Mouse (Mus musculus): ENCODE data around the gene Myo18a. TPM values are rescaled to one million over a fixed set of nuclear protein-coding genes. Genes with fewer than 3 reads are reported as not detected.

Myo18a gene
- polyA plus RNA-seq, 1 experiment from 2014 or later: 44.1 TPM

DNA sequence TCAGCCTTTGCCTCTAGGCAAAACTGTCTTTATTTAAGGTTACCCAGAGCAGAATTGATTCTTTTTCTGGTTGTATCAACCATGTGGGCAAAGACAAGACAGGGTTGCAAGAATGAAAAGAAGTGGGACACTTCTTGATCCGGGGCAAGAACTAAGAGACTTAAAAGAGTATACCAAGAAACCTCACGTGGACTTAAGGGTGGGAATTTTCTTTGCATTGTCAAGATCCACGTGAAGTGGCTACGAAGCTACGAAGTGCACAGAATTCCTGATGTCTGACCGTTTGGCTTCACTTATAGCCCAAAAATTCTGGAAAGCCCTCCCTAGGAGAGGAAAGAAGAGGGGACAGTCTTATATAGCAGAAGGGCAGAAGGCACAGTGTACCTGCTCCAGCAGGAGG, 130.2 kb downstream of the Myo18a start:
- ATAC-seq (ENCODE audit: low read depth): no peak
- peaks cover 36% of the 10 kb centered on the region for H3K27me3 ChIP-seq (replicated peaks; ENCODE audit: control insufficient read depth, insufficient read depth, low read length)
- no peak overlapping the region for H3K4me3 ChIP-seq (ENCODE audit: low read depth, low read length)
- H3K9me3 ChIP-seq (ENCODE audit: control insufficient read depth, low read length): no peaks in the 10 kb centered on the region
- no peaks in the 10 kb centered on the region for H3K36me3 ChIP-seq (ENCODE audit: control insufficient read depth, insufficient read depth, low read length)
- peak overlapping the region; percentile 49; the same call in 1 of the 2 replicates for H3K27ac ChIP-seq (replicated peaks; ENCODE audit: low read depth, low read length)
- no peak overlapping the region for H3K9ac ChIP-seq (ENCODE audit: low read depth, low read length)
- H3K4me1 ChIP-seq (ENCODE audit: control insufficient read depth, insufficient read depth, low read length): peaks cover 36% of the 10 kb centered on the region
- H3K4me2 ChIP-seq (ENCODE audit: low read depth, low read length): no peak overlapping the region
- 32% methylated on average over 6 of the region's 6 CpGs for WGBS
- no peak for DNase-seq (ENCODE audit: low spot score)

DNA sequence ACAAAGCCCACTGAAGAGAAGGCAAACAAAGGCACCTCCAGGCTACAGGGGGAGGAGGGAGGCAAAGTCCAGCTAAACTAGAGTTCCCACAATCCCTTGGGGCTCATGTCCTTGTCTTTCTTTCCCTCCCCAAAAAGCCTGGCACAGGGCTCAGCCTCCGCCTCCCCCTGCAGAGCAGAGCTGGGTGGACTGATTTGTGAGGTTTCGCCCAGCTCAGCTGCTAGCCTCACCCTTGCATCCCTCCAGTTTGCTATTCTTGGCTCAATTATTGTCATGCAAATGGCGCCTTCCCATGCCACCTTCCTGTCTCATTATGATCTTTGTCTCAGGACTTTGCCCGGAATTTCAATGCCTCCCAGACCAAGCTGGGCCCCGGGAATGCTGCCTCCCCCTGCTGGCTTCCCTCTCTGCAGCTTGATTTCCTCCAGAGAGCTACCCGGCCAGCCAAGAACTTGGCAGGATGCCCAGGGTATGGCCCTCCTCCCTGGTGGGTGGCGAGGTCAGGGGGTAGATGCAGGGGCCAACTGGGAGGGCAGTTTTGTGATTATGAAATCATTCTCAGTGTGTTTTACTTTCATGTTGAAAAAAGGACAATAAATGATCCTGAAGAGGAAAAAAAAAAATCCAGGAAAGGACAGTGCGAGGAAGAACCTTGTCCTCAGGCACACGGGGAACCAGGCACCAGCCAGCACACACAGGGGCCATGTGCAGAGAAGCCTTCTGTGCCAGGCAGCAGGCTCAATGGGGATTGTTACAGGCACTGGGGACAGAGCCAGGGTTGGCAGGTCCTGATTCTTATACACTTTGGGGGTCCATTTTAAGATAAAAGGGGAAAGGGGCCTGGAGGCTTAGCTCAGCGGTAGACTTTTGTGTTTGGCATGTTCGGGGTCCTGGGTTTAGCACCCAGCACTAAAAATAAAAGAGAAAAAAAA, 131.0 kb downstream of the Myo18a start, which contains the start of gene Pipox:
Gene Pipox (minus strand): TSS at position 310 of the 932 bp plus-strand sequence.
- no peak within 1 kb of the TSS for H3K4me3 ChIP-seq (ENCODE audit: low read depth, low read length)
- peaks cover 39% of the 10 kb centered on the region for H3K27me3 ChIP-seq (replicated peaks; ENCODE audit: control insufficient read depth, insufficient read depth, low read length)
- no peaks in the 10 kb centered on the region for H3K36me3 ChIP-seq (ENCODE audit: control insufficient read depth, insufficient read depth, low read length)
- ATAC-seq (ENCODE audit: low read depth) (peak; percentile 89), DNase-seq (ENCODE audit: low spot score) (peak; percentile 83)
- WGBS: 17% methylated on average over 11 of the region's 11 CpGs
- H3K9me3 ChIP-seq (ENCODE audit: control insufficient read depth, low read length): no peaks in the 10 kb centered on the region
- peak within 1 kb of the TSS; percentile 49; the same call in 1 of the 2 replicates for H3K27ac ChIP-seq (replicated peaks; ENCODE audit: low read depth, low read length)
- H3K9ac ChIP-seq (ENCODE audit: low read depth, low read length): no peak within 1 kb of the TSS
- H3K4me2 ChIP-seq (ENCODE audit: low read depth, low read length): peak within 1 kb of the TSS; percentile 10; the same call in 1 of the 2 replicates
- peaks cover 36% of the 10 kb centered on the region for H3K4me1 ChIP-seq (ENCODE audit: control insufficient read depth, insufficient read depth, low read length)

DNA sequence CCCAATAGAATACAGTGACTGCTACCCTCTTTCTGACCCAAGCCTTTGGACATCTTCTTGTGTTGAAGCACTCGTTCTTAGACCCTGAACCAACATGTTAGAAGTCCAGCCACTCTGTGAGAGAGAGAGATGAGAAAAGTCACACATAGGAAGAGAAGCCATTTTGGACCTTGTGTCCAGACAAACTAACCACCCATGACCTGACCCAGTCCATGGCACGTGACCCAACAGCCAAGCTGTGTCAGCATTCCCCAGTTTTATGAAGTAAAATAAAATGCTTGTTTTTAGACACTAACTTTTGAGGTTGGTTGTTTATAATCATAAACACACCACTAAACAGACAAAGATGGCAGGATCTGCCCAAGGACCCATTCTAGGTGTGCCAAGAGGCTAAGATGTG, 131.9 kb downstream of the Myo18a start:
- H3K27me3 ChIP-seq (replicated peaks; ENCODE audit: control insufficient read depth, insufficient read depth, low read length): peaks cover 39% of the 10 kb centered on the region
- DNase-seq (ENCODE audit: low spot score) (no peak), ATAC-seq (ENCODE audit: low read depth) (no peak)
- H3K4me3 ChIP-seq (ENCODE audit: low read depth, low read length): no peak overlapping the region
- H3K9ac ChIP-seq (ENCODE audit: low read depth, low read length): no peak overlapping the region
- peaks cover 36% of the 10 kb centered on the region for H3K4me1 ChIP-seq (ENCODE audit: control insufficient read depth, insufficient read depth, low read length)
- 78% methylated on average over 2 of the region's 2 CpGs for WGBS
- no peak overlapping the region for H3K27ac ChIP-seq (replicated peaks; ENCODE audit: low read depth, low read length)
- no peaks in the 10 kb centered on the region for H3K36me3 ChIP-seq (ENCODE audit: control insufficient read depth, insufficient read depth, low read length)
- H3K9me3 ChIP-seq (ENCODE audit: control insufficient read depth, low read length): no peaks in the 10 kb centered on the region
- no peak overlapping the region for H3K4me2 ChIP-seq (ENCODE audit: low read depth, low read length)

DNA sequence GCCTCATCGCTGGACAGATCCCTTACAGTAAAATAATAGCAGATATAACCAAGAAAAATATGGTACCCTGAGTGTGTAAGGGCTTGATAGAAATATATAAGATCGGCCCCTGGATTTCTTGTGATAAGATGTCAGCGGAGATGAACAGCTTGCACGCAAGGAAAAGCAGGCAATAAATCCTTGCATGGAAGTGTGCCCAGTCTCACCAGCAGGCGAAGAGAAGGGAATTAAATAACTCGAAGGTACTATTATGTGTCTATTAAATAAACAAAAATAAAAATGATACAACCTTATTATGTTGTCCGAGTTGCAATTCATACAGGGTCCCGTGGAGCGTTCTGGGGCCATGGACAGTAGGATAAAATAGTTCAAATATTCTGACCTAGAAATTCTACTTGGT, 133.0 kb downstream of the Myo18a start:
- Histone ChIP-seq H3K4me2 (ENCODE audit: low read depth, low read length) (peak overlapping the region; percentile 46), H3K4me3 (ENCODE audit: low read depth, low read length) (no peak overlapping the region), H3K27ac (replicated peaks; ENCODE audit: low read depth, low read length) (no peak overlapping the region), H3K9ac (ENCODE audit: low read depth, low read length) (no peak overlapping the region), H3K36me3 (ENCODE audit: control insufficient read depth, insufficient read depth, low read length) (no peaks in the 10 kb centered on the region), H3K9me3 (ENCODE audit: control insufficient read depth, low read length) (no peaks in the 10 kb centered on the region), H3K4me1 (ENCODE audit: control insufficient read depth, insufficient read depth, low read length) (peaks cover 36% of the 10 kb centered on the region), H3K27me3 (replicated peaks; ENCODE audit: control insufficient read depth, insufficient read depth, low read length) (peaks cover 39% of the 10 kb centered on the region)
- ATAC-seq (ENCODE audit: low read depth) (no peak), DNase-seq (ENCODE audit: low spot score) (no peak)
- WGBS: 70% methylated on average over 9 of the region's 9 CpGs

DNA sequence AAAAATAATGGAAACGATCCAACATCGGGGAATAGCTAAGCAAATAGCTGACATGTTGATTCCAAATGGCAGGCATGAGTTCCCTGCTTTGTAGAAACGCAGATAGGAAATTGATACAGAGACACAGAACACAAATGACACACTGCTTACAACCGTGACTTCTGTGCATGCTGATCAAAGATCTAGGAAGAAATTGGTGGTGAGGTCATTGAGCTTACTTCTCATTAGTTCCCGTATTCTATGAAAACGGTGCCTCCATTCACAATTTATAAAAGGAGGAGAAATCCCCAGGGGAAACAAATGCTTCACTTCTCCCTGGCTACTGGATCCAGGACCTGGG, 133.4 kb downstream of the Myo18a start:
- ATAC-seq (ENCODE audit: low read depth) (no peak), DNase-seq (ENCODE audit: low spot score) (no peak)
- 29% methylated on average over 6 of the region's 6 CpGs for WGBS
- Histone ChIP-seq H3K4me2 (ENCODE audit: low read depth, low read length) (peak overlapping the region; percentile 46), H3K36me3 (ENCODE audit: control insufficient read depth, insufficient read depth, low read length) (no peaks in the 10 kb centered on the region), H3K9ac (ENCODE audit: low read depth, low read length) (0 out of 2 replicates have a peak overlapping the region, but pooled peaks have one; percentile 40), H3K4me1 (ENCODE audit: control insufficient read depth, insufficient read depth, low read length) (peaks cover 38% of the 10 kb centered on the region), H3K9me3 (ENCODE audit: control insufficient read depth, low read length) (no peaks in the 10 kb centered on the region), H3K27me3 (replicated peaks; ENCODE audit: control insufficient read depth, insufficient read depth, low read length) (peaks cover 39% of the 10 kb centered on the region), H3K27ac (replicated peaks; ENCODE audit: low read depth, low read length) (no peak overlapping the region), H3K4me3 (ENCODE audit: low read depth, low read length) (peak overlapping the region; percentile 11)

DNA sequence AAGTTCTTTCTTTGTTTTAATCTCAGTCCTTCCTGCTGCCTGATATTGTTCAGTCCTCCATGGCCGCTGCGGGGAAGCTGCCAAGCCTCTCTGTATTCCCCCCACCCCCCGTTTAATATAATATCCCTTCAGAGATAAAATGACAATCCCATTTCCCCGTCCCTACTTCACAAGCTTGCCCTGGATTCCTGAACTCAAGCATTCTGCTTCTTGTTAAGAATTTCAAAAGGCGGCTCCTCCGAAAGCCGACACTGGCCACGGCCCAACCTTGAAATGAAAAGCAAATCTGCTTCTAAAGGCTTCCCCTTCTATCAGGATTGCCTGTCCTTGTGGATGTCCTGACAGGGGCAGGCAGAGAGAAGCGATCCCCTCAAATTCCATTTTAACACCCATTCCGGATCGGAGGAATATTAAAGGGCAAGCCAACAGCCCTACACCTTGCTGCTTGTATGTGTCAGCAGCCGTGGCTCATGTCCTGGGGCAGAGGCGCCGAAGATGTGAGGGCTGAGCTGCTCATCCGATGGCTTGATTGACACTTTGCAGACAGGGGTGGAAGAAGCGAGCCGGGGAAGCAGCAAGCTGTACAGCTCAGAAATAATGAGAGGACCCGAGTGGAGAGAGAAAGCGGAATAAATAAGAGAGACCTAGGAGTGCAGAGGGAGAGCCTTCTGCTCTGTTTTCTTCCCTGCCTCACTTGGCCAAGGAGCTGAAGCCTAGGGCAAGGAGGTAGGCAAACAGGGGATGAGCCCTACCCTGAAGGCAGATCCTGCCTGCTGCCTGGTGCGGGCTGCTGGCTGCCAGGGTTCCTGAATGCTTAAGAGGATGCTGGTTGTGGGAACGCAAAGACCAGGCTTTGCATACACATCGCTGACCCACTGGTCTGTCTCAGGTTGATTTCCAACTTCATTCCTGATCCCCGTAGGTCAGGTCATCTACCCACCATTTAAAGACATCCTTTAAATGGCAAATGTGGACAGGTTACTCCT, 134.1 kb downstream of the Myo18a start:
- peak overlapping the region; percentile 46 for H3K4me2 ChIP-seq (ENCODE audit: low read depth, low read length)
- peak overlapping the region; percentile 11 for H3K4me3 ChIP-seq (ENCODE audit: low read depth, low read length)
- H3K27ac ChIP-seq (replicated peaks; ENCODE audit: low read depth, low read length): no peak overlapping the region
- H3K27me3 ChIP-seq (replicated peaks; ENCODE audit: control insufficient read depth, insufficient read depth, low read length): peaks cover 39% of the 10 kb centered on the region
- DNase-seq (ENCODE audit: low spot score): no peak
- H3K36me3 ChIP-seq (ENCODE audit: control insufficient read depth, insufficient read depth, low read length): no peaks in the 10 kb centered on the region
- ATAC-seq (ENCODE audit: low read depth): no peak
- H3K9me3 ChIP-seq (ENCODE audit: control insufficient read depth, low read length): no peaks in the 10 kb centered on the region
- peak overlapping the region; percentile 40; the same call in 1 of the 2 replicates for H3K9ac ChIP-seq (ENCODE audit: low read depth, low read length)
- WGBS: 9% methylated on average over 23 of the region's 23 CpGs
- peaks cover 45% of the 10 kb centered on the region for H3K4me1 ChIP-seq (ENCODE audit: control insufficient read depth, insufficient read depth, low read length)

DNA sequence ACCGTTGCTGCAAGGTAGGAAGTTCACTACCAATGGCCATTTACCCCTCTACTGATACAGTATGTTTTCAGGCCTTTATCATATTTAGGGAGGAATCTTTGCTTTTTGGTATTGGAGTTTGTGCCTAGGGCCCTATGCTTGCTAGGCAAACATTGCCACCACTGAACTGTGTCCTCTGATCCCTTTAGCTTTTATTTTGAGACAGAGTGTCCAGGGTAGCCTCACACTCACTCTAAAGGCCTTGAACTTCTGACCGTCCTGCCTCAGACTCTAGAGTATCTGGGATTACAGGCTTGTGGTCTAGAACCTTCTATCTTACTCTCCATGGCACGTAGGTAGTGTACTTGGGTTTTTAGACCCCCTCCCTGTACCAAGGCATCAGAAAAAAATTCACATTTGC, 137.1 kb downstream of the Myo18a start:
- Histone ChIP-seq H3K27ac (replicated peaks; ENCODE audit: low read depth, low read length) (no peak overlapping the region), H3K27me3 (replicated peaks; ENCODE audit: control insufficient read depth, insufficient read depth, low read length) (peaks cover 33% of the 10 kb centered on the region), H3K9me3 (ENCODE audit: control insufficient read depth, low read length) (no peaks in the 10 kb centered on the region), H3K4me1 (ENCODE audit: control insufficient read depth, insufficient read depth, low read length) (peaks cover 28% of the 10 kb centered on the region), H3K4me2 (ENCODE audit: low read depth, low read length) (no peak overlapping the region), H3K4me3 (ENCODE audit: low read depth, low read length) (no peak overlapping the region), H3K36me3 (ENCODE audit: control insufficient read depth, insufficient read depth, low read length) (no peaks in the 10 kb centered on the region), H3K9ac (ENCODE audit: low read depth, low read length) (no peak overlapping the region)
- ATAC-seq (ENCODE audit: low read depth) (no peak), DNase-seq (ENCODE audit: low spot score) (no peak)
- 88% methylated on average over 3 of the region's 3 CpGs for WGBS

DNA sequence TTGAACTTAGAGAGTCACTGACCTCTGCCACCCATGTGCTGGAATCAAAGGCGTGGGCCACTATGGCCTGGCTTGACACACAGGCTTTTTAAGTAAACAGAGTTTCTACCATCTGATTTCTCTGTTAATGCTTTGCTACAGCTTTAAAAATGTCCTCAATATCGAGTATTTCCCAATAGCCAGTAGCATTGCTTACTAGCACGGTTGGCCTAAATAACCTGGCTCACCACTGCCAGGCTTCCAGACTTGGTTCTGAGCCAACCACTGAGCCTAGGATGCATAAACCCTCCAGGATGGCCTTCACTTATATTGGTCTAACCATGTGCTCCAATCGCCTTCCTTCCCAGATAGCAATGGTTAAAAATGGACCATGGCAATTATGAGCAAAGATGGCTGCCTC, 137.7 kb downstream of the Myo18a start:
- ATAC-seq (ENCODE audit: low read depth) (no peak), DNase-seq (ENCODE audit: low spot score) (no peak)
- no peak overlapping the region for H3K27ac ChIP-seq (replicated peaks; ENCODE audit: low read depth, low read length)
- H3K36me3 ChIP-seq (ENCODE audit: control insufficient read depth, insufficient read depth, low read length): no peaks in the 10 kb centered on the region
- H3K27me3 ChIP-seq (replicated peaks; ENCODE audit: control insufficient read depth, insufficient read depth, low read length): peaks cover 28% of the 10 kb centered on the region
- H3K9ac ChIP-seq (ENCODE audit: low read depth, low read length): no peak overlapping the region
- no peaks in the 10 kb centered on the region for H3K9me3 ChIP-seq (ENCODE audit: control insufficient read depth, low read length)
- WGBS: 82% methylated on average over 4 of the region's 4 CpGs
- H3K4me2 ChIP-seq (ENCODE audit: low read depth, low read length): no peak overlapping the region
- H3K4me3 ChIP-seq (ENCODE audit: low read depth, low read length): no peak overlapping the region
- H3K4me1 ChIP-seq (ENCODE audit: control insufficient read depth, insufficient read depth, low read length): peaks cover 27% of the 10 kb centered on the region
